Mouse (Mus musculus): Measurements from ENCODE around the gene Cytip.

Gene Cytip

GRCm38 (mm10) chr2:58195346-58195745, at the start of gene Cytip:
Cytip (minus strand) TSS chr2:58195532.
- peak; percentile 26 for DNase-seq

- DNase-seq, result no peak
These were observed 45.3 kb upstream of the Cytip start for GRCm38 (mm10) chr2:58240639-58241038.

- no peak for DNase-seq
These were observed 42.2 kb upstream of the Cytip start for GRCm38 (mm10) chr2:58237487-58237886.

GRCm38 (mm10) chr2:58199442-58199841, 4.1 kb upstream of the Cytip start:
- peak; percentile 62 for DNase-seq

- DNase-seq, result no peak
These were observed 1.5 kb upstream of the Cytip start for GRCm38 (mm10) chr2:58196880-58197279.

GRCm38 (mm10) chr2:58194422-58195115, 763 bp downstream of the Cytip start:
- no peak for DNase-seq

GRCm38 (mm10) chr2:58192160-58192559, 3.2 kb downstream of the Cytip start:
- DNase-seq, result no peak

GRCm38 (mm10) chr2:58189501-58189900, 5.8 kb downstream of the Cytip start:
- no peak for DNase-seq

- no peak for DNase-seq
These were observed 6.4 kb downstream of the Cytip start for GRCm38 (mm10) chr2:58188903-58189302.

- DNase-seq, result no peak
These were observed 7.9 kb downstream of the Cytip start for GRCm38 (mm10) chr2:58187310-58188051.

GRCm38 (mm10) chr2:58184197-58184596, 11.1 kb downstream of the Cytip start:
- no peak for DNase-seq

GRCm38 (mm10) chr2:58183658-58184057, 11.7 kb downstream of the Cytip start:
- DNase-seq, result no peak

GRCm38 (mm10) chr2:58180776-58181175, 14.6 kb downstream of the Cytip start:
- no peak for DNase-seq

GRCm38 (mm10) chr2:58179056-58179455, 16.3 kb downstream of the Cytip start:
- DNase-seq, result no peak

GRCm38 (mm10) chr2:58175392-58176291, 19.7 kb downstream of the Cytip start:
- peak; percentile 64 for DNase-seq

GRCm38 (mm10) chr2:58174476-58175286, 20.7 kb downstream of the Cytip start:
- DNase-seq, result no peak

- no peak for DNase-seq
These were observed 22.4 kb downstream of the Cytip start for GRCm38 (mm10) chr2:58172963-58173362.

GRCm38 (mm10) chr2:58169173-58169572, 26.2 kb downstream of the Cytip start:
- DNase-seq, result no peak

GRCm38 (mm10) chr2:58167654-58168053, 27.7 kb downstream of the Cytip start:
- no peak for DNase-seq

- no peak for DNase-seq
These were observed 28.6 kb downstream of the Cytip start for GRCm38 (mm10) chr2:58166764-58167163.

GRCm38 (mm10) chr2:58163457-58164181, 31.7 kb downstream of the Cytip start:
- DNase-seq, result no peak

- no peak for DNase-seq
These were observed 33.5 kb downstream of the Cytip start for GRCm38 (mm10) chr2:58161813-58162212.
